In the genomic region with DNA sequence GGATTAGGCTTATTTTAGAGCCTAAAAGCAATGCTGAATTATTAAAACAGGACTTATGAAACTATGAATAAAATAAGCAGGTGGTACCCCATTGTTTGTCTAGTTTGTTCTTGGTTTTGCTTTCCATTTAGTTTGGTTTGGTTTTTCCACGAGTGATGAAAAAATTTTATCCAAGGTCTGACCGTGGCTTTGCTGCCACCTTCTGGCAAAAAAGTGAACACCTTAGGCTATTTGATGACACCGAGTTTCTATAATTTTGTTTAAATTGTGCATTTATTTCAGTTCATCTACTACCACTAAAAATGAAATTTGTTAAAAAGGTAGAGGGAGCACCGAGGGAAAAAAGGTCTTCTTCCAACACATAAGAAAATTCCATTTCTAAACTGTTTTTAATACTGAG, we compare ENCODE assay signal across 8 mouse cellular contexts. TPM values are rescaled to one million over a fixed set of nuclear protein-coding genes. Genes with fewer than 3 reads are reported as not detected.
A peak's percentile ranks its signal among the peaks of the same experiment; 100 is the strongest.
DNase-seq lines count a peak whose midpoint lies in the region; ATAC-seq lines count a peak whose summit lies in the region.

No protein-coding gene starts in this region.

- no peak overlapping the region for H3K27ac ChIP-seq in neural tube, embryonic 15.5 days (replicated peaks)

- H3K27me3 ChIP-seq in neural tube, embryonic 15.5 days (replicated peaks): no peaks in the 10 kb centered on the region

- H3K36me3 ChIP-seq in neural tube, embryonic 15.5 days: no peaks in the 10 kb centered on the region

- H3K9ac ChIP-seq in neural tube, embryonic 15.5 days (replicated peaks): no peak overlapping the region

- no peak for ATAC-seq in neural tube, embryonic 15.5 days (ENCODE audit: low FRiP score)
- peak; percentile 57 for ATAC-seq in granulocyte monocyte progenitor cell, adult 5-6 weeks (replicated peaks; ENCODE audit: poor library complexity, severe bottlenecking)

- no peaks in the 10 kb centered on the region for H3K9me3 ChIP-seq in neural tube, embryonic 15.5 days (replicated peaks)

- peak; percentile 58 for DNase-seq in gastrocnemius, postnatal 10 days
- no peak for DNase-seq in gastrocnemius, adult 8-10 months (ENCODE audit: low spot score in 2 of 2)
- peak; percentile 31 for DNase-seq in neural tube, embryonic 10.5 days (ENCODE audit: extremely low spot score, low spot score)
- peak; percentile 28 for DNase-seq in T-cell, adult 2 months (ENCODE audit: low spot score)
- peak; percentile 55 for DNase-seq in lung, postnatal 25 days (ENCODE audit: low spot score)
- no peak for DNase-seq in ovary, postnatal 10 days (ENCODE audit: low spot score)

- H3K4me2 ChIP-seq in neural tube, embryonic 15.5 days: no peak overlapping the region

- H3K4me3 ChIP-seq in neural tube, embryonic 15.5 days (replicated peaks): no peak overlapping the region

- H3K4me1 ChIP-seq in neural tube, embryonic 15.5 days: no peaks in the 10 kb centered on the region

- WGBS in neural tube, embryonic 15.5 days: 12% methylated on average over 4 of the region's 4 CpGs

RNA-seq across cellular contexts. Expression of a gene that starts 30.4 kb away (rescaled TPM):
- total RNA-seq in gastrocnemius, postnatal 10 days (2021): 100 to 1,000 TPM; 152 to 153 TPM
- 100 to 1,000 TPM in 3 of 4 experiments, 10 to 100 TPM in 1; 61.6 to 136 (median 107) TPM for total RNA-seq in gastrocnemius, adult 8-10 months (2022)
- polyA plus RNA-seq in neural tube, embryonic 15.5 days (2015; fragmentation: Nextera tagmentation; extraction: Ambion mirVana): 575 TPM in 2 replicates
- 545 and 554 TPM in 2 replicates for total RNA-seq in granulocyte monocyte progenitor cell, adult 5-6 weeks (2014; fragmentation: Nextera tagmentation)
- total RNA-seq in granulocyte monocyte progenitor cell, adult 5-6 weeks (2017): 769 and 935 TPM in 2 replicates

RNA-seq across cellular contexts. Expression of a gene that starts 59.3 kb away (rescaled TPM):
- 10 to 100 TPM; 10.6 to 11.2 TPM for total RNA-seq in gastrocnemius, postnatal 10 days (2021)
- total RNA-seq in gastrocnemius, adult 8-10 months (2022): 10 to 100 TPM in 1 of 4 experiments, 1 to 10 TPM in 3; 4.1 to 12.0 (median 6.1) TPM
- polyA plus RNA-seq in neural tube, embryonic 15.5 days (2015; fragmentation: Nextera tagmentation; extraction: Ambion mirVana): 1.4 and 2.5 TPM in 2 replicates
- total RNA-seq in granulocyte monocyte progenitor cell, adult 5-6 weeks (2014; fragmentation: Nextera tagmentation): not detected in 2 replicates
- not detected in 2 replicates for total RNA-seq in granulocyte monocyte progenitor cell, adult 5-6 weeks (2017)

Comparison
In these comparisons a context has a peak if more than half of its experiments do, and no peak if none do; other contexts are left out.
1. DNase-seq: peak in gastrocnemius, postnatal 10 days (single experiment), neural tube, embryonic 10.5 days (single experiment), T-cell, adult 2 months (single experiment) and lung, postnatal 25 days (single experiment); none in gastrocnemius, adult 8-10 months (0 of 2) and ovary, postnatal 10 days (single experiment).
2. RNA of a gene that starts 59.3 kb away (total RNA-seq): 10.6 to 11.2 TPM in gastrocnemius, postnatal 10 days and 4.1 to 12.0 TPM in gastrocnemius, adult 8-10 months; not detected in granulocyte monocyte progenitor cell, adult 5-6 weeks; every median in the first group is over 4 times any median in the second.